16 mouse cellular contexts compared by ENCODE assay signal in the genomic region with DNA sequence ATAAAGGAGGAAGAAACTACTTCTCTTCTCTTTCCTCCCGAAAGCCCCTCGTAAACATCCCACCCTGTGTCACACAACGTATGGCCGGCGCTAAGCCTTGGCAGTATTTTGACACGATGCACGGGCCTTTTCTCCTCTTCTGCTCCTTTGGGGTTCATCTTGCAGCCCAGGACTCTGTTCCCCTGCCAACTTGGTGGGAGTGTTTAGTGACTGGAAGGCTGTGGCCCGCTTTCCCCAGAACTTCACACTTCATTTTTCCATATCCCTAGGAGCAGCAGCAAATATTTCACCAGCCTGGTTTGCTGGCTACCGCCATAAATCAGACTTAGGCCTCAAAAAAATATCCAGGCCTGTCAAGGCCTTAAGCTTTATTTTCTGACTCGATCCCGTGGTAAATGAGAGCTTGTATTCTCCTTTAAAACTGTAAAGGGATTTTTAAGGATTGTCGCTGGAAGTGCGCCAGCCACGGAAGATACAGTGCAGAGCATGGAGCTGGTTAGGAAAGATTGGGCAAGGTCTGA.
DNase-seq lines count a peak whose midpoint lies in the region; ATAC-seq and TF ChIP-seq lines count a peak whose summit lies in the region.
"Had no signal": no experiment of that assay in that cellular context is flagged by ENCODE, and none has a peak within 500 bp of the region (broad histone marks: within the 10 kb centered on the region; RNA-seq: fewer than 3 reads in every experiment).

No protein-coding gene starts in this region.

- H3K27ac ChIP-seq in hindbrain, embryonic 15.5 days (replicated peaks), result no peak overlapping the region
- H3K27ac ChIP-seq in hindbrain, embryonic 11.5 days (ENCODE audit: low read depth, low read length), result no peak overlapping the region
- no peak overlapping the region for H3K27ac ChIP-seq in lung, postnatal 0 days (ENCODE audit: low read length)
- H3K27ac ChIP-seq in embryonic facial prominence, embryonic 13.5 days, result peak overlapping the region; percentile 74
- peak overlapping the region; percentile 74 for H3K27ac ChIP-seq in limb, embryonic 10.5 days
- H3K27ac ChIP-seq: gastrocnemius, adult 2 months; hindbrain, embryonic 10.5 days; midbrain, embryonic 15.5 days had no signal

- 68% methylated on average over 14 of the region's 14 CpGs for WGBS in hindbrain, embryonic 15.5 days
- 86% methylated on average over 14 of the region's 14 CpGs for WGBS in hindbrain, embryonic 11.5 days
- WGBS in lung, postnatal 0 days, result 57% methylated on average over 14 of the region's 14 CpGs
- 42% methylated on average over 14 of the region's 14 CpGs for WGBS in embryonic facial prominence, embryonic 13.5 days
- WGBS in limb, embryonic 10.5 days, result 55% methylated on average over 14 of the region's 14 CpGs

- no peak overlapping the region for H3K4me3 ChIP-seq in hindbrain, embryonic 15.5 days
- no peak overlapping the region for H3K4me3 ChIP-seq in hindbrain, embryonic 11.5 days (ENCODE audit: low read depth, low read length)
- no peak overlapping the region for H3K4me3 ChIP-seq in lung, postnatal 0 days (ENCODE audit: low read depth, low read length)
- no peak overlapping the region for H3K4me3 ChIP-seq in embryonic facial prominence, embryonic 13.5 days
- H3K4me3 ChIP-seq in limb, embryonic 10.5 days, result no peak overlapping the region
- H3K4me3 ChIP-seq: gastrocnemius, adult 2 months; hindbrain, embryonic 10.5 days; midbrain, embryonic 15.5 days had no signal

- no peak for TF ChIP-seq CTCF in lung, postnatal 0 days (IDR thresholded peaks at IDR 0.05)

- 0 out of 2 replicates have a peak overlapping the region, but pooled peaks have one; percentile 2 for H3K9ac ChIP-seq in hindbrain, embryonic 15.5 days
- no peak overlapping the region for H3K9ac ChIP-seq in hindbrain, embryonic 11.5 days (ENCODE audit: low read depth, low read length)
- H3K9ac ChIP-seq in lung, postnatal 0 days (replicated peaks; ENCODE audit: low read depth), result no peak overlapping the region
- H3K9ac ChIP-seq in embryonic facial prominence, embryonic 13.5 days, result no peak overlapping the region
- H3K9ac ChIP-seq: midbrain, embryonic 15.5 days had no signal

- TF ChIP-seq EP300 in lung, postnatal 0 days (IDR thresholded peaks at IDR 0.05), result no peak

- H3K36me3 ChIP-seq in hindbrain, embryonic 15.5 days, result no peaks in the 10 kb centered on the region
- H3K36me3 ChIP-seq in hindbrain, embryonic 11.5 days (ENCODE audit: control insufficient read depth, insufficient read depth, low read length), result no peaks in the 10 kb centered on the region
- no peaks in the 10 kb centered on the region for H3K36me3 ChIP-seq in lung, postnatal 0 days (ENCODE audit: insufficient read depth, low read length)
- no peaks in the 10 kb centered on the region for H3K36me3 ChIP-seq in embryonic facial prominence, embryonic 13.5 days
- no peaks in the 10 kb centered on the region for H3K36me3 ChIP-seq in limb, embryonic 10.5 days
- H3K36me3 ChIP-seq: hindbrain, embryonic 10.5 days; midbrain, embryonic 15.5 days had no signal

- H3K9me3 ChIP-seq in hindbrain, embryonic 15.5 days, result no peaks in the 10 kb centered on the region
- no peaks in the 10 kb centered on the region for H3K9me3 ChIP-seq in hindbrain, embryonic 11.5 days (ENCODE audit: control insufficient read depth, low read length)
- H3K9me3 ChIP-seq in lung, postnatal 0 days (ENCODE audit: low read length), result no peaks in the 10 kb centered on the region
- no peaks in the 10 kb centered on the region for H3K9me3 ChIP-seq in embryonic facial prominence, embryonic 13.5 days
- no peaks in the 10 kb centered on the region for H3K9me3 ChIP-seq in limb, embryonic 10.5 days (replicated peaks)
- H3K9me3 ChIP-seq: hindbrain, embryonic 10.5 days; midbrain, embryonic 15.5 days had no signal

- no peak overlapping the region for H3K4me2 ChIP-seq in hindbrain, embryonic 15.5 days
- no peak overlapping the region for H3K4me2 ChIP-seq in hindbrain, embryonic 11.5 days (replicated peaks; ENCODE audit: low read depth, low read length)
- no peak overlapping the region for H3K4me2 ChIP-seq in lung, postnatal 0 days (replicated peaks; ENCODE audit: low read depth, low read length)
- no peak overlapping the region for H3K4me2 ChIP-seq in embryonic facial prominence, embryonic 13.5 days
- H3K4me2 ChIP-seq: heart, embryonic 11.5 days; liver, embryonic 11.5 days; midbrain, embryonic 15.5 days had no signal

- H3K4me1 ChIP-seq in hindbrain, embryonic 15.5 days (replicated peaks), result no peaks in the 10 kb centered on the region
- H3K4me1 ChIP-seq in hindbrain, embryonic 11.5 days (replicated peaks; ENCODE audit: control insufficient read depth, insufficient read depth, low read length), result no peaks in the 10 kb centered on the region
- H3K4me1 ChIP-seq in lung, postnatal 0 days (ENCODE audit: insufficient read depth, low read depth, low read length), result no peaks in the 10 kb centered on the region
- H3K4me1 ChIP-seq in embryonic facial prominence, embryonic 13.5 days, result peaks cover 19% of the 10 kb centered on the region
- H3K4me1 ChIP-seq in limb, embryonic 10.5 days, result peaks cover 46% of the 10 kb centered on the region
- H3K4me1 ChIP-seq: hindbrain, embryonic 10.5 days; midbrain, embryonic 15.5 days had no signal

- no peak for ATAC-seq in hindbrain, embryonic 15.5 days (ENCODE audit: low FRiP score, low read depth)
- ATAC-seq in hindbrain, embryonic 11.5 days (ENCODE audit: low FRiP score), result no peak
- no peak for ATAC-seq in lung, postnatal 0 days
- no peak for ATAC-seq in embryonic facial prominence, embryonic 13.5 days (ENCODE audit: insufficient number of reproducible peaks, insufficient read depth, low FRiP score, low TSS enrichment, low read depth)
- ATAC-seq in frontal cortex, adult (ENCODE audit: low TSS enrichment), result no peak
- ATAC-seq: midbrain, embryonic 15.5 days had no signal

- DNase-seq in hindbrain, embryonic 11.5 days (ENCODE audit: low spot score), result no peak
- DNase-seq in lung, postnatal 14 days, result peak; percentile 14
- DNase-seq in lung, postnatal 0 days (ENCODE audit: low spot score), result no peak
- DNase-seq in limb, embryonic 10.5 days (ENCODE audit: low spot score), result peak; percentile 48
- DNase-seq: cerebellum, postnatal 25 days; gastrocnemius, adult 2 months; kidney, adult 9 months; layer of hippocampus, adult 9-11 months had no signal

- no peaks in the 10 kb centered on the region for H3K27me3 ChIP-seq in hindbrain, embryonic 15.5 days
- no peaks in the 10 kb centered on the region for H3K27me3 ChIP-seq in hindbrain, embryonic 11.5 days (ENCODE audit: control insufficient read depth, insufficient read depth, low read length)
- no peaks in the 10 kb centered on the region for H3K27me3 ChIP-seq in lung, postnatal 0 days (replicated peaks; ENCODE audit: insufficient read depth, low read length)
- H3K27me3 ChIP-seq in embryonic facial prominence, embryonic 13.5 days, result no peaks in the 10 kb centered on the region
- peaks cover 55% of the 10 kb centered on the region for H3K27me3 ChIP-seq in limb, embryonic 10.5 days (ENCODE audit: low read depth, poor library complexity, severe bottlenecking)
- H3K27me3 ChIP-seq: CH12.LX; midbrain, embryonic 15.5 days had no signal

Comparison
In these comparisons a context has a peak if more than half of its experiments do, and no peak if none do; other contexts are left out.
1. DNase-seq: peak in lung, postnatal 14 days (single experiment) and limb, embryonic 10.5 days (single experiment); none in hindbrain, embryonic 11.5 days (single experiment) and lung, postnatal 0 days (single experiment).
2. H3K27ac ChIP-seq: peak in embryonic facial prominence, embryonic 13.5 days (single experiment) and limb, embryonic 10.5 days (single experiment); none in hindbrain, embryonic 15.5 days (single experiment), hindbrain, embryonic 11.5 days (single experiment) and lung, postnatal 0 days (single experiment).